Mouse (Mus musculus) E14TG2a.4 (cell line): Measurements from ENCODE around the gene B3gnt8.

ENCODE experiments used
- CTCF ChIP-seq: conservative IDR thresholded peaks from 2 replicates; pipeline ENCODE4 v1.5.1; 2014; ENCODE audit warnings: low read length
- NANOG ChIP-seq: IDR thresholded peaks from 2 replicates; pipeline ENCODE4 v1.6.1; 2014; ENCODE audit warnings: borderline replicate concordance, low read length, mixed read lengths
- POU5F1 ChIP-seq: IDR thresholded peaks from 2 replicates; pipeline ENCODE4 v1.6.1; 2014; ENCODE audit warnings: low read length, borderline replicate concordance

GRCm38 (mm10) chr7:25617376-25618160 is 8.9 kb upstream of the B3gnt8 start:
- TF ChIP-seq CTCF (no peak), NANOG (no peak), POU5F1 (no peak)
